Mouse (Mus musculus): Measurements from ENCODE around the gene Vmn2r-ps159. TPM values are rescaled to one million over a fixed set of nuclear protein-coding genes. Genes with fewer than 3 reads are reported as not detected.
"Not testable (repeated sequence)": the region's sequence is repeated elsewhere in the genome, so short reads cannot be mapped to it uniquely, and the experiment has no call there.

Vmn2r-ps159 gene
- total RNA-seq (2014; rRNA removed): not detected in 2 replicates
- not detected in 2 replicates for polyA plus RNA-seq (2012; rRNA removed)

- not testable (repeated sequence) for H3K4me3 ChIP-seq (ENCODE audit: insufficient read depth, low read depth, low read length); H3K9ac ChIP-seq (ENCODE audit: low read depth, low read length); H3K79me2 ChIP-seq (ENCODE audit: control insufficient read depth, insufficient read depth, low read length); H3K36me3 ChIP-seq (ENCODE audit: control insufficient read depth, insufficient read depth, low read length); H3K27ac ChIP-seq (replicated peaks; ENCODE audit: insufficient read depth, low read depth, low read length); DNase-seq (ENCODE audit: extremely low read depth, low read depth, low spot score); H3K27me3 ChIP-seq (ENCODE audit: control insufficient read depth, insufficient read depth, low read length); H3K4me1 ChIP-seq (ENCODE audit: control insufficient read depth, insufficient read depth, low read length)
- 67% methylated on average over 3 of the region's 3 CpGs for WGBS
These were observed at the start of gene Vmn2r-ps159 for GRCm38 (mm10) chr4:156330803-156331202. Gene Vmn2r-ps159, plus strand, starts transcription at chr4:156331103.

GRCm38 (mm10) chr4:156341601-156342504, 10.9 kb downstream of the Vmn2r-ps159 start:
- not testable (repeated sequence) for H3K79me2 ChIP-seq (ENCODE audit: control insufficient read depth, insufficient read depth, low read length); H3K4me3 ChIP-seq (ENCODE audit: insufficient read depth, low read depth, low read length); H3K27ac ChIP-seq (replicated peaks; ENCODE audit: insufficient read depth, low read depth, low read length); H3K36me3 ChIP-seq (ENCODE audit: control insufficient read depth, insufficient read depth, low read length); H3K27me3 ChIP-seq (ENCODE audit: control insufficient read depth, insufficient read depth, low read length); DNase-seq (ENCODE audit: extremely low read depth, low read depth, low spot score); H3K4me1 ChIP-seq (ENCODE audit: control insufficient read depth, insufficient read depth, low read length); H3K9ac ChIP-seq (ENCODE audit: low read depth, low read length)
- WGBS: 79% methylated on average over 4 of the region's 4 CpGs

GRCm38 (mm10) chr4:156342569-156343325, 11.8 kb downstream of the Vmn2r-ps159 start:
- no peaks in the 10 kb centered on the region for H3K36me3 ChIP-seq (ENCODE audit: control insufficient read depth, insufficient read depth, low read length)
- no peak overlapping the region for H3K9ac ChIP-seq (ENCODE audit: low read depth, low read length)
- H3K79me2 ChIP-seq (ENCODE audit: control insufficient read depth, insufficient read depth, low read length): no peaks in the 10 kb centered on the region
- TF ChIP-seq POLR2A (IDR thresholded peaks at IDR 0.05; ENCODE audit: extremely low read depth, insufficient read depth, low read length): no peak
- TF ChIP-seq CTCF (IDR thresholded peaks at IDR 0.05; ENCODE audit: low read depth, low read length): no peak
- no peaks in the 10 kb centered on the region for H3K27me3 ChIP-seq (ENCODE audit: control insufficient read depth, insufficient read depth, low read length)
- H3K4me1 ChIP-seq (ENCODE audit: control insufficient read depth, insufficient read depth, low read length): no peaks in the 10 kb centered on the region
- peak; percentile 38 for DNase-seq (ENCODE audit: extremely low read depth, low read depth, low spot score)
- H3K4me3 ChIP-seq (ENCODE audit: insufficient read depth, low read depth, low read length): no peak overlapping the region
- WGBS: 79% methylated on average over 2 of the region's 2 CpGs
- H3K27ac ChIP-seq (replicated peaks; ENCODE audit: insufficient read depth, low read depth, low read length): no peak overlapping the region

- TF ChIP-seq CTCF (IDR thresholded peaks at IDR 0.05; ENCODE audit: low read depth, low read length) (no peak), POLR2A (IDR thresholded peaks at IDR 0.05; ENCODE audit: extremely low read depth, insufficient read depth, low read length) (no peak)
- DNase-seq (ENCODE audit: extremely low read depth, low read depth, low spot score): peak; percentile 2
- Histone ChIP-seq H3K4me3 (ENCODE audit: insufficient read depth, low read depth, low read length) (no peak overlapping the region), H3K27ac (replicated peaks; ENCODE audit: insufficient read depth, low read depth, low read length) (no peak overlapping the region), H3K79me2 (ENCODE audit: control insufficient read depth, insufficient read depth, low read length) (no peaks in the 10 kb centered on the region), H3K4me1 (ENCODE audit: control insufficient read depth, insufficient read depth, low read length) (no peaks in the 10 kb centered on the region), H3K9ac (ENCODE audit: low read depth, low read length) (no peak overlapping the region), H3K36me3 (ENCODE audit: control insufficient read depth, insufficient read depth, low read length) (no peaks in the 10 kb centered on the region), H3K27me3 (ENCODE audit: control insufficient read depth, insufficient read depth, low read length) (no peaks in the 10 kb centered on the region)
- 82% methylated on average over 1 of the region's 1 CpGs for WGBS
These were observed 12.4 kb downstream of the Vmn2r-ps159 start for GRCm38 (mm10) chr4:156343332-156343731.

GRCm38 (mm10) chr4:156356756-156357437, 26.0 kb downstream of the Vmn2r-ps159 start:
- not testable (repeated sequence) for H3K4me1 ChIP-seq (ENCODE audit: control insufficient read depth, insufficient read depth, low read length); H3K4me3 ChIP-seq (ENCODE audit: insufficient read depth, low read depth, low read length); H3K36me3 ChIP-seq (ENCODE audit: control insufficient read depth, insufficient read depth, low read length); DNase-seq (ENCODE audit: extremely low read depth, low read depth, low spot score); H3K79me2 ChIP-seq (ENCODE audit: control insufficient read depth, insufficient read depth, low read length); H3K27me3 ChIP-seq (ENCODE audit: control insufficient read depth, insufficient read depth, low read length); H3K9ac ChIP-seq (ENCODE audit: low read depth, low read length); H3K27ac ChIP-seq (replicated peaks; ENCODE audit: insufficient read depth, low read depth, low read length)
- WGBS: 62% methylated on average over 3 of the region's 3 CpGs

Other genes starting within 250 kb of the Vmn2r-ps159 start
- 3.8 and 4.5 TPM in 2 replicates for gene 9430015G10Rik, start 221.1 kb upstream of the Vmn2r-ps159 start, total RNA-seq (2014; rRNA removed)
- gene 9430015G10Rik, start 221.1 kb upstream of the Vmn2r-ps159 start, polyA plus RNA-seq (2012; rRNA removed): 3.7 and 9.1 TPM in 2 replicates
- not detected in 2 replicates for gene Rnf223, start 200.6 kb upstream of the Vmn2r-ps159 start, total RNA-seq (2014; rRNA removed)
- gene Rnf223, start 200.6 kb upstream of the Vmn2r-ps159 start, polyA plus RNA-seq (2012; rRNA removed): 0.17 TPM in 1 of 2 replicates, not detected in the other
- gene Agrn, start 133.6 kb upstream of the Vmn2r-ps159 start, total RNA-seq (2014; rRNA removed): 10.4 and 13.8 TPM in 2 replicates
- gene Agrn, start 133.6 kb upstream of the Vmn2r-ps159 start, polyA plus RNA-seq (2012; rRNA removed): 20.5 and 33.2 TPM in 2 replicates
- gene Isg15, start 130.3 kb upstream of the Vmn2r-ps159 start, total RNA-seq (2014; rRNA removed): 14.2 and 20.7 TPM in 2 replicates
- 26.8 and 44.3 TPM in 2 replicates for gene Isg15, start 130.3 kb upstream of the Vmn2r-ps159 start, polyA plus RNA-seq (2012; rRNA removed)
- gene AW011738, start 127.8 kb upstream of the Vmn2r-ps159 start, total RNA-seq (2014; rRNA removed): 2.5 and 3.0 TPM in 2 replicates
- 1.7 and 3.7 TPM in 2 replicates for gene AW011738, start 127.8 kb upstream of the Vmn2r-ps159 start, polyA plus RNA-seq (2012; rRNA removed)
- gene Perm1, start 115.2 kb upstream of the Vmn2r-ps159 start, total RNA-seq (2014; rRNA removed): 0.07 and 0.09 TPM in 2 replicates
- 0.04 TPM in 1 of 2 replicates, not detected in the other for gene Perm1, start 115.2 kb upstream of the Vmn2r-ps159 start, polyA plus RNA-seq (2012; rRNA removed)
- 6.9 TPM in 2 replicates for gene Plekhn1, start 96.2 kb upstream of the Vmn2r-ps159 start, total RNA-seq (2014; rRNA removed)
- gene Plekhn1, start 96.2 kb upstream of the Vmn2r-ps159 start, polyA plus RNA-seq (2012; rRNA removed): 12.1 and 18.5 TPM in 2 replicates
- 16.4 and 17.8 TPM in 2 replicates for gene Noc2l, start 95.1 kb upstream of the Vmn2r-ps159 start, total RNA-seq (2014; rRNA removed)
- gene Noc2l, start 95.1 kb upstream of the Vmn2r-ps159 start, polyA plus RNA-seq (2012; rRNA removed): 28.5 and 35.8 TPM in 2 replicates
- gene Samd11, start 75.4 kb upstream of the Vmn2r-ps159 start, total RNA-seq (2014; rRNA removed): under 0.01 TPM in 1 of 2 replicates, not detected in the other
- 0.04 TPM in 1 of 2 replicates, not detected in the other for gene Samd11, start 75.4 kb upstream of the Vmn2r-ps159 start, polyA plus RNA-seq (2012; rRNA removed)